Mouse (Mus musculus) brain, embryonic 14.5 days (tissue): ENCODE results near the gene Unc5c.

ENCODE experiments used
- CTCF ChIP-seq: fragments of 200-500 bp; IDR thresholded peaks from 2 replicates; pipeline ENCODE4 v1.5.1; 2012; ENCODE audit warnings: inconsistent platforms, mild to moderate bottlenecking, moderate library complexity, borderline replicate concordance; ENCODE audit not compliant: insufficient read depth, insufficient read length; ENCODE audit errors: extremely low read depth
- POLR2A ChIP-seq: fragments of 200-500 bp; IDR thresholded peaks from 2 replicates; pipeline ENCODE4 v1.6.1; 2012; ENCODE audit warnings: mild to moderate bottlenecking, inconsistent platforms, borderline replicate concordance; ENCODE audit not compliant: poor library complexity, insufficient read depth, insufficient read length, severe bottlenecking; ENCODE audit errors: extremely low read depth

GRCm38 (mm10) chr3:141701381-141701909 is 236.4 kb downstream of the Unc5c start:
- TF ChIP-seq POLR2A, result no peak
- TF ChIP-seq CTCF, result no peak
